Mouse (Mus musculus) urinary bladder, postnatal 14 days (tissue): ENCODE data around the gene Arl4a.

Source experiments
- DNase-seq: peaks from one replicate; pipeline ENCODE4 v3.0.0; 2021; ENCODE audit warnings: low spot score

Arl4a gene

DNA sequence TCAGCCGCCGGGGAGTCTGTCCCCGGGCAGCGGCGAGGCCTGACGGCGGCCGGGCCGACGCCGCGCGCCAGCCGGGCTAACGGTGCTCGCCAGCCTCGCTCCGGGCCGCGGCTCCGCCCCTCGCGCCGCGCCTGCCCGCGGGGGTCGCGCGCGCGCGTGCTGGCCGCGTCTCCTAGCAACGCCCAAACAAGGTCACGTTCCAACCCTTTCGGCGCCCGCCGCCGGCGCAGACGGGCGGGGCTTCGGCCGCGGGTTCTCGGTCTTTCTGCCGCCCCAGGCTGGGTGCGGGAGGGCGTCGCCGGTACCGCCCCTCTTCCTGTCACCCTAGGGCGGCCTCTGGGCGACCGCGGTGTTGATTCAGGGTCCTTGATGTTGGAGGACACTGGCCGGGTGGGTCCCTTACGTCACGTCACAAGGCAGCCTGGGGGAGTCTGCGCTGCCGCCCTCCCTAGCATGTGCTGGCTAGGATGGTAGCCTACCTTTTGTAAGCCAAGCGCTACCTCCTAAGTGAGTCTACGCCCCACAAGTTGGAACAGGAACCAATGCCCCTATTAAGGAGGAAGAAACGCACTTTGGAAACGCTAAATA is at the start of gene Arl4a:
TSS of gene Arl4a (minus strand) at position 150 of the 588 bp plus-strand sequence.
- DNase-seq, result peak; percentile 88

DNA sequence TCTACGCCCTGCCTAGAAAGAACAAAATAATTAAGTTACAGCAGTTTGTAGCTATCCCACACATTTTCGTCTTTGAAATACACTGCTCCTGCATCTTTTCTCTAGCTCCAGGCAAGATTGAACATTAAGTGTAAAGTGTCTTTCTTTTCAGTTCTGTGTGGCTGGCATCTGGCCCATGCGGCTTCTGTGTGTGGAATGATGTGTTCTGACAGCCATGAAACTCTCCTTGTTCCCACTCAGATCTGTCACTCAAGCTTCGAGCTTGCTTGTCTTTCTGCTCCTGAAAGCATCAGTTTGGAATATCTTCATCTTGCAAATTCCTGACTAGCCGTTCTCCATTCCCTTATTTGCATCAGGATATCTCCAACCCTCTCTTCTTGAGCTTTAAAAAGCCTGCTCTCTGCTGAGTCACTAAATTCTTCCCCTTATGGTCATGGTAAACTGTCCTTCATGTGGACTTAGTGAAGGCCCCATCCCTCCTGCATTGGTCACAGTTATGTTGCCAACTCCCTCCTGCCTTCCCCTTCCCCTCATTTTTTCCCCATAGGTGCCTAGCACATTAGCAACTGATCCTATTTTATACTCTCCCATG is 48.0 kb upstream of the Arl4a start:
- DNase-seq, result no peak

DNA sequence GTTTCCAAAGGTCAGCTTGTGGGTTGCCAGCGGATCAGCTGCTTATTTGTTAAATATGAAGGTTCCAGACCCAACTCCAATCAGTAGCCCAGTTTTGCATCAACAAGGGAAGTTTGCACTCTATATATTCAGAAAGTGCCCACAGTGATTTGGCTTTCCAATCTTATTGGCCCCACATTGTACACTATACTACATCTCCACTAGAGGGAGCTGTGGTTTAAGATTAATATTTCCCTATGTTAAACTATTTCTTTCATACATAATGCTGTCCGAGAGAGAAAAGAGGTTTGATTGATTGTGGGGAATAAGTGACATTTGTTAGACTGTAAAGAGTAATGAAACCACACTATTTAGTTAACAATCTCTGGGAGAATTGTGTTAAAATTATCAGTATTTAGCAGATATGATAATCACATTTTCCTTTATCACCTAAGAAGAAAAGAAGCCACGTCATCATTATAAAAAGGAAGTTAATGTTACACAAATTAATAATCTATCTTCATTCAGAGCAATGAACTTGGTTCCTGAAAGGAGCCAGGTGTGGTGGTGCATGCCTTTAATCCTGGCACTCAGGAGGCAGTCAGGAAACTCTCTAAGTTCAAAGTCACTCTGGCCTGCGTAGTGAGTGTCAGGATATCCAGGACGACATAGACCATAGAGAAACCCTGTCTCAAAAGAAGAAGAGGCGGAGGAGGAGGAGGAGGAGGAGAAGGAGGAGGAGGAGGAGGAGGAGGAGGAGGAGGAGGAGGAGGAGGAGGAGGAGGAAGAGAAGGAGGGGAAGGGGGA is 44.8 kb upstream of the Arl4a start:
- DNase-seq, result no peak

DNA sequence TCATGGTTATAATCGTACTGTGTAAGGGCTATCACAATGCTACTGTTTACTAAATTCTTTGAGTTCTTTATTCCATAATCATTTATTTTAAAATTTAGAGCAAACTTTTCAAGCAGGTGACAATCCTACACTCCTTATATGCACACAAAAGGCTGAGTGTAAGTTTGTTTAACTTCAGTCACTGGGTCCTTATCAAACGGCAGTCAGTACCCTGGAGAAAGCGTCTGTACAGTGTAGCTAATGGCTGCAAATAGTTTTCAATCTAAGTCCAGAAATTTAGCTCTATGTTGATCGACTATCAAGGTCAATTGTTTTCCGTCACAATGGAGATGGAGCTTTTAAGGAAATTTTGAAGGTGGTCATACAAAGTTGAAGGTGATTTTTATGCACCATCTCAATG is 44.2 kb upstream of the Arl4a start:
- DNase-seq, result no peak

DNA sequence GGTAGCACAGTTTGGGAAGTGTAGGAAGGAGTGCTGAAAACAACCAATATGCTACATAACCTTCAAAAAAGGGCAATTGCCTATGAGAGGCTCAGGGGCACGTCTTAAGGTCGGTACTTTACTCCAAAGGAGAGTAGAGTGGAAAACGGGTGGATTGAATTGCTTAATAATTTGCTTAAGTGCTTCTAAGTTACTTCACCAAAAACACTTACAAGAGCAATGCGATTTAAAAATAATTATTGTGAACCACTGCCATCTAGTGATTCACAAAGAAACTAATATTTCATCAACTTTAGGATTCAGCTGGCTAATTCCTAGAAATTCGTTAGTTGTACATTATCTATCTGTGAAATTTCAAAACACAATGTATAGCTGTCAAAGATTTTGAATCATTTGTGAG is 35.8 kb upstream of the Arl4a start:
- DNase-seq, result no peak

DNA sequence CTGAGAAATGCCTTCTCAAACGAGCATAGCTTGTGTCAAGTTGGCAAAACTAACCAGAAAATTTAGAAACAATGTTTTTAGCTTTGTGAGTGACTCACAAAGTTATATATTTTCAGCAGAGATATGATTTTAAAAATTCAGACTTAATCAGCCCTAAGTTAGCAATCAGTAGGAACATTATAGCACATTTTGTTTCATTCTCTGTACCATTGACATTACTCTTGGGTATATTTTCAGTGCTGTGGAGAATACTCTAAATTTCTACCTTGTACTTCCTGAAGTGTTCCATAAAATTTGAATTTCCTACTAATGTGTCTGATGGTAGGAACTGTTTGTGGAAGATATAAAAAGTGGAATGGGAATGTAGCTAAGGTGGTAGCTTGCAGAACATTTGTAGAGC is 9.2 kb upstream of the Arl4a start:
- DNase-seq, result no peak

DNA sequence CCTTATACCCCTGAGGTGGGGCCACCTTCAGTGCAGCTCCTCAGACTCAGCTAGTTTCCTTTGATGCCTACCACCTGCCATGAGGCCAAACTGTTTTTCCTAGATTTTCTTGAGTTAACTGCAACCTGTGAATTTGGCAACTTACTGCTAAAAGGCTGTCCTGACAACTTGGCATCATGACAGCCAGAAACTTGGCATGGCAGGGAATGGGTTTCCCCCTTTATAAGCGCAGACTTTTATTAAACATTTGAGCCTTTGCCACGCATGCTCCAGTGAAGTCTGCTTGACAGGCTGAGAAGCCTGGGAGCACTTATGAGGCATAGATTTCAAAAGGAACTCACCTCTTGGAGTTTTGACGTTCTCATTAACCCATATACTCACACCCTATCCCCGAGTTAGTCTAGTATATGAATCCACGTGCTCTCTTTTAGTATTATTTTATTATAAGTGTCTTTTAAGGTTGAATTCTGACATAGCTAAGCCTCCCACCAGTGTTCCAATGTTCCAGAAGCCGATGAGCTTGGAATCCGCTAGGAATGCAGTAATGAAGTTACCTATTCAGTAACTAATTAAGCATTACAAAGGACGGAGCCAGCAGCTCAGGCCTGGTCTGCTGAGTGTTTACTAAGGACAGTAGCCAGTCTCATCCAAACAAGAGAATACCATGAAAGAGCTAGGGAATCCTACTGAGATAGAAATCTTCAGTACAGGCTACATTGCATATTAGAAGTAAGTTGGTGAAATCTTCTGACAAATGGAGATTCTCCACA is 6.2 kb upstream of the Arl4a start:
- no peak for DNase-seq

DNA sequence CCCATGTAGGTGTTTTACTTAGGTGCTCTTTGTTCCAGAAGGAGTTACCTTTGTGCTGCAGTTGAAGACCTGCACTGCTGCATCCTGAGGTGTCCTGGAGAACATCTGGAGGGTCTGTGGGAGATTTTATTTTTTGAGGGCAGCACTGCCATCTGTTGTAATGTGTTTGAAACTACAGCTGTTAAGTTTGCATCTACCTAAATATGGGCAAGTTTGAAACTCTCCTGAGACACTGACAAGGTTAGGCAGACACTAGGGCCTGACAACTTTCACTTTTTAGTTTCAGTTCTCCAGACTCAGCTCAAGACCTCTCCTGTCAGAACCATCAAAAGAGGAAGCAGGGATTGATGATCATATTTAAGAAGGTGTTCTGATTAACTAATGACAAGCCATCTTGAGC is 2.2 kb upstream of the Arl4a start:
- DNase-seq, result no peak

DNA sequence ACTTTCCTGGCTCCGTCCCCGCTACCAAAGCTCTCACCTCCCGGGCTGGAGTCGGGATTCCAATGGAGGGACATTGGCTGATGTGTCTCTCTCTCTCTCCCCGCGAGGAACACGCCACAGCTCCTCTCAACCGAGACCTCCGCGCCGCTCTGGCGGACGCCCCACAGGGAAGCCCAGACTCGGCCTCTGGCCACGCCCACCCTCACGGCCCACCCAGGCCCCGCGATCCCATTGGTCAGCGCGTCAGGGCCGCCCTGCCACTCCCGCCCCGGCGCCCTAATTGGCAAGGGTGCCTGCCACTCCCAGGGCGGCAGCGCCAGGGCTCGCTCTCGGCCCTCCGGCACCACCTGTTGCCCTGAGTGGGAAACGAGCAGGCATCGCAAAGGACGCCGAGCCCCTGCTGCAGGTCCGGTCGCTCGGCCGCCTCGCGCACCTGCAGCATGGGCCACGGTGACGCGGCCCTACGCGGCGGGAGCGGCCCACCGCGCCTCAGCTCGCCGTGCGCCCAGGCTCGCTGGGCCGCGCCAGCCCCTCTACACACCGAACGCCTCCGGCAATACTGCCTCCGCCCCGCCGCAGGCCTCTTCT is 505 bp downstream of the Arl4a start:
- peak; percentile 99 for DNase-seq

DNA sequence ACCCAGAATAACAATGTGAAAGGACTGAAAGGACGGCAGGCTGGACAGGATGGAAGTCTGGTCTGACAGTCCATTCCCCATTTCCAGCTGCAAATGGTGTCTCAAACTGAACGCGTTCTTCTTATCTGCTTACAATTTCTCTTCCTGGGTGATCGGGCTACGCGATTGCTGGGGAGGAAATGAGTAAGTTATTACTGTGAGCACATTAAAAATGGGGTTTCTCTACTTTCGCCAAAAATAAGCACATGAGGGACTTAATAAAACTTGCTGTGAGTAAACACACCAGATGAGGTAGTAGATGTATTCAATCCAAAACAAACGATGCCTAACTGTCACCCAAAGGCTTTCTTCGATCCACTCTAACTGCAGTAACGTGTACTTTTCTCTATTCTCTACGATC is 1.2 kb downstream of the Arl4a start:
- DNase-seq, result peak; percentile 10

DNA sequence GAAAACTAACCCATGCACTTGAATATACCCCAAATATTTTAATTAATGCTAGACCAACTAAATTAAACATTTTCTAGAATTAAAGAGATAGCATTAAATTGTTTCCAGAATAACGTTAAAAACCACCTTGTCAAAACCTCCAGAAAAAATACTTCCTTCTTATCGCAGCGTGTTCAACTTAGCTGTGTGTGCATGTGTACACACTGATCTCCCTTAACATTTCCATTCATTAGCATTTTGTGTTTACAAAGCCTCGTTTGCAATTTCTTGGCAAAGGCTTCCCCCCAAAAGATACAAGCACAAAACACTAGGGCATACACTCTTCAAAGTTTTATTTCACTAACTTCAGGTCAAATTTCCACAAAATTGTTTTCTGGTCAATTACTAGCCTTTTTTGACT is 2.3 kb downstream of the Arl4a start:
- DNase-seq, result no peak

DNA sequence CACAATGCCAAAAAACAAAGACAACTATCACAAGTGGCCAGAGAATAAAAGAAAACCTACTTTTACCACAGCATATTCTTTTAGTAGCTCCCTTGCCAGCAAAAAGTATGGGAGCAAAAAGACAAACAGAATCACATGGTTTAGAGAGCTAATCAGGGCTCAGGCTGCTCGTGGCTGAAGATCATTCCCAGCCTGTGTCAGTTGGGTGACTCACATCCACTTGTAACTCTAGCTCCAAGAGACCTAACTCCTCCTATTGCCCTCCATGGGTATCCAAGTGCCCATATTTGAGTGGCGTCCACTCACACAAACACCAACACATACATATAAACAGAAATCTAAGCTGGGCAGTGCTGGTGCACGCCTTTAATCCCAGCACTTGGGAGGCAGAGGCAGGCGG is 8.6 kb downstream of the Arl4a start:
- DNase-seq, result no peak

DNA sequence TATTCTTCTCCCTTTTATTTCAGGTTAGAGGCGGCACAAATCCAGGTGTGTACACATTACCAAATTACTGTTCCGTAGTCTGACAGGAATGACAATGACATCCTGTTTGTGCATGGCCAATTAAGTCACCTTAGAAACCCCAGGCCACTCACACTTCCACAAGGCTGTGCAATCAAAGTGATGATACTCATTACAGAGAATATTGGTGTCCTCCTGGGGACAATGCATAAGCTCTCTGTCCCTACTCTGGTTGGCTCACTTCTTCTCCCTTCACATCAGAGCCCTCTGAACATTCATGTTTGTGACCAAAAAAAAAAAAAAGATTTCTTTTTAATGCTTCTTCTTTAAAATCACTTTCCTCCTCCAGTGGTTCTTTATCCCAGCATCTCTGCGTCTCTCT is 10.0 kb downstream of the Arl4a start:
- no peak for DNase-seq

DNA sequence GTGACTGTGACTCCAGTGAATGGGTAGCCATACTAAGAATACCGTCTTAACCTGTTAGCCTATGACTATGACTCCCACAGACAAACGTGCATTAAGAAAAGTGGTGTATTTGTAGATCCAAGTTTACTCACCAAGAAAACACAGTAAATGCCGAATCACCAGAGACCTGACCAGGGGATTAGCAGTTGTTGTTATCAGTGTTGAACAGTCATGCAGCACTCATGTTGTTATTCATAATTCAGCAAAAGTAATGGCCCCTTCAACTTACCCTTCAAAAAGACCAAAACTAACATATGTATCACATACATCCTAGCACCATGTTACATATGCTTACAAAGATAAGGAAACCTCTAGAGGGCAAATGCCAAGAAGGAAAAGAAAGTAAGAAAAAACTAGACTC is 10.4 kb downstream of the Arl4a start:
- no peak for DNase-seq

DNA sequence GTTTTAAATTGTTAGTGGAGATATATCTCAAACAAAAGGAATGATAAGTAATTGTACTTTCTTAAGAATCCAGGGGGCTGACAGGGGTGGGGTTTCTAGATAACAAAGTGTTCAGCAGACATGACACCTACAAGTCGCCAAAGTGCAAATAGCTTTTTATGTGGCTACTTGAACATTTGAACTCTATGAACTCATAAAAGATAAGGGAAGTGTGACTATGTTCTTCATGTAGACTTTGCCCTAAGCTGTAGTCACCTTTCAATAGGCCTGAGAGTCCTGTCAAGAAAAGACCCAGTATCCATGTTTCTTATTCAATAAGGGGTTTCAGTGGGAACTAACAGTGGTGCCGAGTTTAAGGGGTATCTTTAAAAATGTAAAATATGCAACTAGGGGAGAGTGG is 13.9 kb downstream of the Arl4a start:
- no peak for DNase-seq

DNA sequence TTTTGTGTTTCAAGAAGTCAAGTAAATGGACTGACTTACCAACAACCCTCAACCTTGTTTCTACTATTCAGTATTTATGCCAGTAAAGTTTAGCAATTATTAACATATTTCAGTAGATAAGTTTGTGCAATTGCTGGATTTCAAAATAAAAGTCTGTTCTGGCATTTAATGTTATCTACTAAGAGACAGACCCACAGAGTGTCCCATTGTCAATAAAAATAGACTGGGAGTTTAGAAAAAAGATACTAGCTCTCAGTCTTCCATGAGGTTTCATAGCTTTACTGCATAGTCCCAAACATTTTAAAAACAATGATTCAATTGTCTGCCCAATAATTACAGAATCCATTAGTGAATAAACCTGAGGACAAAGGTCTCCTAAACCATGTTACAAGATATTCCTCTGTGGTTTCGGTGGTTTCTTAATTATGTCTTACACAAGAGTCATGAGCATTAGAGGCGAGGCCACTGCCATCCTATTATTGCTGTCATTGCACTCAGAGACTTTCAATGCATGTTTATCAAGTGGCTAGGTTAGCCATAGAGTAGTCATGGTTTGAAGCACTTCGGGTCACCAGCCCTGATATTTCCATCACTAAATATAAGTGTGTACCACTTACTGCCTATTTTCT is 14.7 kb downstream of the Arl4a start:
- DNase-seq, result no peak

DNA sequence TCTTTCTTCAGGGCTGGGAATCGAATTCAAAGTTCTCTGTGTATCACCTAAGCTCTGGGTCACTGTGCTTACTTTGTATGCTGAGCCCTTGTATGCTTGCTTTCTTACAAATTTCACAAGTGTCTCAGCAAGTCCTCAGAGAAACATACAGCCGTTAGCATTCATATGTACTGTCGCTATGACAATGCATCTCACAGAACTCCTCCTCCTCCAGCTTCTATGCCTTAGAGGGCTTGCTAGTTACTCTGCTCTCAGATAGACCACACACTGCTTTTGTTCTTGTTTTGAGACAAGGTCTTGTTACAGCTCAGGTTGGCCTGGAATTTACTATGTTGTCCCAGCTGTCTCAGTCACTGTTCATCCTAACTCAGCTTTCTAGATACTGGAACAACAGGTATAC is 15.5 kb downstream of the Arl4a start:
- DNase-seq, result no peak

DNA sequence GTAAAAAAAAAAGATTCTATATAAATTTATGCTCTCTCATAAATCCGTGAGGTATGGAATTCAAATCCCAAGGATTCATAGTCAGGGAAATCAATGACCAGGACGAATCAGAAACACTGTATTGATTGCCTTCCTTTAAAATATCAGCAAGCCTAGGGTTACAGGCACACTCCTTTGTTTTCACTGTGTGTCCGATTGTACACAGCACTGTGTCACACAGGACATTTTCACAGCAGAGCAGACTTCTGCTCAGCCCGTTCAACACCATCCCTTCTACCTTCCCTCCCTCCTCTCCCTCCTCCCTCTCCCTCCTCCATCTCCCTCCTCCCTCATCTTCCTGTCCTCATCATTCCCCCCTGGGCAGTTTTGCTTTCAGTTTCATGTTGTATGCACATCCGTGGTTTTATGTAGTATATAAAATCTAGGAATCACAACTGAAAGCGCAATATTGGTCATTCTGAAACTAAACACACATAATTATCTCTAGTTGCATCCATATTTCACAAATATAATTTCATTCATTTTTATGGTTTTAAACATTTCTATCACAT is 19.8 kb downstream of the Arl4a start:
- DNase-seq, result no peak

DNA sequence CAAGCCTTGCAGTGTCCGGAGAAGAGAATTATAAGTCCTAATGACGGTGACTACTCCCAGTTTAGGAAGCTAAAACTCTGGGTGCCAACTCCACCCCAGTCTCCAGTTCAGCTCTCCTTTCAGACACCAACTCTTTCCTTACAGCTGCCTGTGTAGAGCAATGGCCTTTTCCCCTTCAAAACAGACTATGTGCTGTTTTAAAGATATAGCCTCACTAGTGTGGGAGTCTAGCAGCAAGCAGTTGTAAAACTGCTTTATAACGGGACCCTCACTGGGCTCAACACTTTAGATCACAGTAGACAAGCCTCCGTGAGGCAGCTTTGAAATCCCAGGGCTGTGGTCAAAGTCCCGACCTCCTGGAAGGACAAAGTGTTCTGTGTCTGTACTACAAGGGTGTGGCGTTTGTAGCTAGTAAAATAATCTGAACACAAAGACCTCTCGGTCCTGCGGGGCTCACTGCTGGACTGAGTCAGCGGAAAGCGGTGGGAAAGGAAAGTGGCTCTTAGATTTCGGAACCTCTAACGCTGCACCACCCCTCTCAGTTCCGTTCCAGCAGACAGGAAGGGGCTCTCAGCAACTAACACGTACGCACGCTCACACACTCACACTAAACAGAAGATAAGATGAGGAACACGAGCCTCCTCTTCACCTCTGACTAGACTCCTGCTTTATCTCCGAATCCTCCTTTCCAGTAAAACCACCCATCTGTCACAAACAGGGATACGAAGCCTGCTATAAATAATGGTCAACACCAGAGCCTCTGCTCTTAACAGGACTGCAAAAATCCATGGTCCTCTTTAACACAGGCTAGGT is 21.0 kb downstream of the Arl4a start:
- peak; percentile 51 for DNase-seq

DNA sequence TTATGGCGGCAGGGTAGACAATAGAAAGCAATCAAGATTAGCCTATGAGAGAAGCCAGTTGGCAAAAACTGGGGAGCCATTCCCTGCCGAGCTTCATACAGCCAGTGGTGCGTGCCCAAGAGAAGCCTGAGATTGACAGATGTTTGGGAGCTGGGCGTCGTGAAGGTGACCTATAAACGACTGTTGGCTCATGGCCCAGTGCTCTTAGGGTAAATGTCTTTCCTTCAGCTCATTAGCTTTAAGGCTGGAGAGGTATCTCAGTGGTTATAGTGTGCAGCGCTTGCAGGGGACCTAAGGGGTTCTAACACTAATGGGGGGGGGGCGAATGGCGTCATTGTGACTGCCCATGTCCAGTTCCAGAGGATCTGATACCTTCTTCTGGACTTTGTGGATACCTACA is 21.8 kb downstream of the Arl4a start:
- no peak for DNase-seq

DNA sequence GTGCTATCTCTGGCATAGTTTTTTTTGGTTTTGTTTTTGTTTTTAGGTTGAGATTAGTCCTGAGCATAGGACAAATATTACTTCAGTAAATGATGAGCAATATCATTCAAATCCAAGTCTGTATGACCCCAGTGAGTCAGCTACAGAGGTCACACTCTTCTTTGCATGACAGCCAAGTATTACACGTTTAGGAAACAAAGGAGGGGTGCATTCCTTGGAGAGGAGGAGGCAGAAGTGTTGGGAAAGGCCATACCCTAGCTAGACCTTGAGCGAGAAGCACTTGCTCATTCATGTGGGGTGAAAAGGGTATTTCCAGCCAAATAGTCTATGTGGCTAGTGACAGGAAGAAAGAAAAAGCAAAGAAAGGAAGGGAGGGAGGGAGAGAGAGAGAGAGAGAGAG is 28.0 kb downstream of the Arl4a start:
- no peak for DNase-seq
